Mouse (Mus musculus) forebrain, embryonic 14.5 days (tissue): ENCODE results near the gene Chst8. TPM values are rescaled to one million over a fixed set of nuclear protein-coding genes. Genes with fewer than 3 reads are reported as not detected.
A peak's percentile ranks its signal among the peaks of the same experiment; 100 is the strongest.

ENCODE experiments used
- ATAC-seq: fragments of 200-750 bp; cut with Nextera tagmentation; 2 replicates; pipeline ENCODE4 v1.8.0; 2017; ENCODE audit warnings: mild to moderate bottlenecking, moderate library complexity
- DNase-seq: peaks from one replicate; pipeline ENCODE4 v3.0.0-alpha.2; 2015; ENCODE audit warnings: low spot score
- H3K27ac ChIP-seq: fragments of 300-500 bp; sonication (generic); 2 replicates; pipeline ENCODE4 v1.5.1; 2014; ENCODE audit warnings: low read depth, mild to moderate bottlenecking, control low read depth, low read length, moderate library complexity
- H3K27me3 ChIP-seq: fragments of 300-500 bp; sonication (generic); replicated peaks from 2 replicates; pipeline ENCODE4 v1.6.1; 2014; ENCODE audit warnings: low read length, control low read depth, mixed read lengths; ENCODE audit not compliant: control insufficient read depth, insufficient read depth
- H3K36me3 ChIP-seq: fragments of 300-500 bp; sonication (generic); 2 replicates; pipeline ENCODE4 v1.6.1; 2014; ENCODE audit warnings: low read length, control low read depth; ENCODE audit not compliant: control insufficient read depth, insufficient read depth
- H3K4me1 ChIP-seq: fragments of 300-500 bp; sonication (generic); 2 replicates; pipeline ENCODE4 v1.6.1; 2014; ENCODE audit warnings: antibody characterized with exemption, low read length, control low read depth; ENCODE audit not compliant: control insufficient read depth, insufficient read depth
- H3K4me2 ChIP-seq: fragments of 300-500 bp; sonication (generic); 2 replicates; pipeline ENCODE4 v1.6.1; 2014; ENCODE audit warnings: mild to moderate bottlenecking, control low read depth, low read length
- H3K4me3 ChIP-seq: fragments of 300-500 bp; sonication (generic); 2 replicates; pipeline ENCODE4 v1.5.1; 2014; ENCODE audit warnings: low read depth, low read length, control low read depth
- H3K9ac ChIP-seq: fragments of 300-500 bp; sonication (generic); 2 replicates; pipeline ENCODE4 v1.6.1; 2014; ENCODE audit warnings: mild to moderate bottlenecking, low read length, control low read depth, moderate library complexity
- H3K9me3 ChIP-seq: fragments of 300-500 bp; sonication (generic); replicated peaks from 2 replicates; pipeline ENCODE4 v1.6.1; 2016; ENCODE audit warnings: low read length, control low read depth, mixed read lengths; ENCODE audit not compliant: control insufficient read depth
- WGBS: fragments of 180-500 bp; shearing (Covaris S2); extraction: QIAGEN DNeasy Blood & Tissue Kit; methylation state at CpG from one replicate; pipeline ENCODE4 v1.1.7; 2014; 5-methylcytosine and 5-hydroxymethylcytosine counted together
- polyA plus RNA-seq: library from polyadenylated mRNA; unstranded; fragments of >200 nt; fragmentation: Nextera tagmentation; extraction: Ambion mirVana; gene quantifications from 2 replicates; pipeline ENCODE4 v1.2.1, GENCODE M21; 2014

Gene Chst8
- polyA plus RNA-seq, 1 experiment from 2014 or later, result 9.2 TPM

- peaks cover 10% of the 10 kb centered on the region for H3K4me1 ChIP-seq
- DNase-seq (peak; percentile 52), ATAC-seq (peak; percentile 52; the same call in 1 of the 2 replicates)
- H3K9me3 ChIP-seq, result no peaks in the 10 kb centered on the region
- no peak overlapping the region for H3K27ac ChIP-seq
- no peaks in the 10 kb centered on the region for H3K36me3 ChIP-seq
- no peak overlapping the region for H3K9ac ChIP-seq
- no peak overlapping the region for H3K4me2 ChIP-seq
- no peak overlapping the region for H3K4me3 ChIP-seq
- no peaks in the 10 kb centered on the region for H3K27me3 ChIP-seq
- WGBS, result 15% methylated on average over 6 of the region's 7 CpGs
Observed at GRCm38 (mm10) chr7:34685801-34686200, 126.7 kb downstream of the Chst8 start.

DNA sequence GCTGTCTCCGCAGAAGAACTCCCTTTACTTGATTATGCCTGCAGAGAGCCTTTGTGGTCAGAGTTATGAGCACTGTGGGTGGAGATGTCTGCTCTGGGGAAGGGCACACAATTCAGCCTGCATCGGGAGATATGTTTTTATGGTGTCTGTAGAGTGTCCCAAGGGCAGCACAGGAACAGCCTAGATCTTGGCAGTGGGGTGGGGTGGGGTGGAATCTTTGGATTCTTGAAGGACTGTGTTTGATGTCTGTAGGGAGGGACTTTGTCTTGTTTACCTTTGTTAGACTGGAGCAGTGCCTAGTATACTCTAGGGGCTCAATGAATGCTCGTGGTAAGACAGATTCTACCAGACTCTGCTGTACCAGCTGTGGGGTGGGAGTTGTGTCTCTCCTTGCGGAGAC is 127.3 kb downstream of the Chst8 start:
- WGBS, result 86% methylated on average over 4 of the region's 4 CpGs
- H3K27ac ChIP-seq, result no peak overlapping the region

DNA sequence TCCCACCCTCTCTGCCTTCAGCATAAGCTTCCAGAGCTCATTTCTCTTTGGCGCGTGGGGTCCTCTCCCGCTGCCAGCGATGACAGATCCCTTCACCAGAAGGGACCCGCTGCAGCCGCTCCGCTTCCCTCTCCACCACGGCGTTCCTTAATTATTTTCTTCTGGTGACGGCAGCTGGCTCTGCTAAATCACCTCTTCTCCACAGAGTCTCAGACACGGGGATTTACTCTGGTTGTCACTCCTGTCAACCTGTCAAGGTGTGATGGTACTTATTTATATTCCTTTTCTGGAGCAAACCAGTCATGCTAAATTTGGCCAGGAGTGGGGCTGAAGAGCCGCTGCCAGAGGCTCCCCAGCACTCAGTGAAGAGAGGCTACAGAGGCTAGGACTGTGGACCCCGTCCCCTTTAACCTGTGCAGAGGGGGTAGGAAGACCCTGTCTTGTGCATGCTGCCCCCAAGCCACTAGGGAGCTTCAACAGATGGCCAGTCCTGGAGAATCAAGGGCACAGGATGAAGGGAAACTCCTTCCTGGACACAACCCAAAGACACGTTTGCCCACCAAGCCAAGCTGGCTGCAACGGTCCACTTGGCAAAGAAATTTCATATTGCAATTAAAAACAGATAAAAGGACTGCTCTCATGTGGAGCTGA is 131.6 kb downstream of the Chst8 start:
- no peak overlapping the region for H3K9ac ChIP-seq
- H3K4me3 ChIP-seq, result no peak overlapping the region
- ATAC-seq (peak; percentile 69), DNase-seq (peak; percentile 67)
- H3K4me2 ChIP-seq, result no peak overlapping the region
- no peaks in the 10 kb centered on the region for H3K36me3 ChIP-seq
- 43% methylated on average over 15 of the region's 15 CpGs for WGBS
- peaks cover 2% of the 10 kb centered on the region for H3K27me3 ChIP-seq
- H3K4me1 ChIP-seq, result peaks cover 11% of the 10 kb centered on the region
- 0 out of 2 replicates have a peak overlapping the region, but pooled peaks have one; percentile 24 for H3K27ac ChIP-seq
- H3K9me3 ChIP-seq, result no peaks in the 10 kb centered on the region

More for the DNA sequence above, 127.3 kb downstream of the Chst8 start:
- ATAC-seq, result no peak
- no peak for DNase-seq
- Histone ChIP-seq H3K4me1 (peaks cover 14% of the 10 kb centered on the region), H3K36me3 (no peaks in the 10 kb centered on the region), H3K9ac (no peak overlapping the region), H3K4me2 (no peak overlapping the region), H3K9me3 (no peaks in the 10 kb centered on the region), H3K4me3 (no peak overlapping the region), H3K27me3 (no peaks in the 10 kb centered on the region)

- Histone ChIP-seq H3K36me3 (no peaks in the 10 kb centered on the region), H3K4me1 (peaks cover 10% of the 10 kb centered on the region; the same call in 1 of the 2 replicates), H3K9ac (no peak overlapping the region), H3K4me2 (no peak overlapping the region), H3K9me3 (no peaks in the 10 kb centered on the region), H3K27ac (no peak overlapping the region), H3K4me3 (no peak overlapping the region), H3K27me3 (peaks cover 12% of the 10 kb centered on the region)
- no peak for DNase-seq
- whole genome bisulfite sequencing, result 52% methylated on average over 2 of the region's 2 CpGs
- no peak for ATAC-seq
Observed at GRCm38 (mm10) chr7:34679886-34680285, 132.6 kb downstream of the Chst8 start.

GRCm38 (mm10) chr7:34675831-34676514 is 136.5 kb downstream of the Chst8 start:
- Histone ChIP-seq H3K4me2 (peak overlapping the region; percentile 53), H3K27ac (no peak overlapping the region), H3K27me3 (peaks cover 30% of the 10 kb centered on the region), H3K9ac (peak overlapping the region; percentile 40; the same call in 1 of the 2 replicates), H3K4me1 (peaks cover 6% of the 10 kb centered on the region; the same call in 1 of the 2 replicates), H3K36me3 (no peaks in the 10 kb centered on the region), H3K4me3 (peak overlapping the region; percentile 30), H3K9me3 (no peaks in the 10 kb centered on the region)
- WGBS, result 3% methylated on average over 33 of the region's 33 CpGs
- peak; percentile 88 for DNase-seq
- ATAC-seq, result peak; percentile 60; the same call in 1 of the 2 replicates

DNA sequence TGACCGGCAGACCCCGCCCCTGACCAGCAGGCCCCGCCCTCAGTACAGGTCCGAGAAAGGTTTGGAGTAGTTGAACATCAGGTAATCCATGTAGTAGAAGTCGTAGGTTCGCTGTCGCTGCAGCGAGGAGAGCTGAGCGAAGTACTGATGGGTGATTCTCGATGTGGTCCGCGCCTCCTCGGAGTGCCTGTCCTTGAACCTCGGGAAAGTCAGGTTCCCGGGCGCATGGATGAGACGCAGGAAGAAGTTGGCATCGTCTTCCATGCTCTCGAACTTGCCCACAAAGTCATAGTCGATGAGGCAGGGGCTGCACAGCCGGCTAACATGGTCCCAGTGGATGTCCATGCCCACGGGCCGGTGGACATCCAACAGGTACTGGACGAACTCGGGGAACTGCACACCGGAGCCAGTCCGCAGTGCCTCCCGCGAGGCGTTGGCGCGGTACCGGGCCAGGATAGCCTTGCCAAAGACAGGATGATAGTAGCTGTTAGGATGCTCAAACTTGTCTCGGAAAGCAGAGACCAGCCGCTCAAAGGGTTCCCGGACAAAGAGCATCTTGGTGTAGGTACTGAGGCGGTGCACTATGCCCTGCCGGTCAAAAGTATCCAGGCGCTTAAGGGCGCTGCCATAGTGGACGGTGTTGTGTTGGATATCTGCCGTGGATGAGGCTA is 137.3 kb downstream of the Chst8 start:
- DNase-seq (no peak), ATAC-seq (no peak)
- peak overlapping the region; percentile 53 for H3K4me2 ChIP-seq
- H3K4me1 ChIP-seq, result no peaks in the 10 kb centered on the region
- H3K4me3 ChIP-seq, result peak overlapping the region; percentile 30
- H3K27ac ChIP-seq, result no peak overlapping the region
- peaks cover 30% of the 10 kb centered on the region for H3K27me3 ChIP-seq
- H3K9me3 ChIP-seq, result no peaks in the 10 kb centered on the region
- WGBS, result 14% methylated on average over 42 of the region's 42 CpGs
- no peaks in the 10 kb centered on the region for H3K36me3 ChIP-seq
- peak overlapping the region; percentile 40; the same call in 1 of the 2 replicates for H3K9ac ChIP-seq

DNA sequence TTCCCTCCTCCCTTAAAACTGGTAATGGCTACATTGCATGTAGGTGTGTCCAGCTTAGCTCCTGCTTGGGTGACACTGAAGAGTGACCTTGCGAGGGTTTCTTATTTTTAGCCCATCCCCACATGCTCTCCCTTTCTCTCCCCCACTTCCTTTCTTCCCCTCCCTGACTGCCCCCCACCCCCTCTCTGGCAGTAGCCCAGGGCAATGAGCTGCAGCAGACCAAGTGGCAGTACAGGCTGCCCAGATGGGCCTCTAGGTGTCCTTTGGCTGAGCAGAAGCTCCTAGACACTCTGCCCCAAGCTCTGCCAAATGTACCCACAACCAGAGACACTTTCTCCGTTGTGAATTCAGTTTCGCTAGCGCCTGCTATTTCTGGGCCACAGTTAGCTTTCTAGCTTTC is 139.6 kb downstream of the Chst8 start:
- Histone ChIP-seq H3K4me1 (no peaks in the 10 kb centered on the region), H3K4me2 (no peak overlapping the region), H3K9me3 (no peaks in the 10 kb centered on the region), H3K27ac (no peak overlapping the region), H3K4me3 (no peak overlapping the region), H3K9ac (no peak overlapping the region), H3K27me3 (peaks cover 30% of the 10 kb centered on the region), H3K36me3 (no peaks in the 10 kb centered on the region)
- DNase-seq (no peak), ATAC-seq (no peak)
- WGBS, result 86% methylated on average over 4 of the region's 4 CpGs

- H3K4me3 ChIP-seq, result no peak overlapping the region
- no peak overlapping the region for H3K9ac ChIP-seq
- WGBS, result 2% methylated on average over 6 of the region's 6 CpGs
- peak; percentile 95 for DNase-seq
- H3K27me3 ChIP-seq, result peaks cover 30% of the 10 kb centered on the region
- H3K4me2 ChIP-seq, result no peak overlapping the region
- H3K27ac ChIP-seq, result no peak overlapping the region
- H3K4me1 ChIP-seq, result no peaks in the 10 kb centered on the region
- peak; percentile 76 for ATAC-seq
- H3K9me3 ChIP-seq, result no peaks in the 10 kb centered on the region
- no peaks in the 10 kb centered on the region for H3K36me3 ChIP-seq
Observed at GRCm38 (mm10) chr7:34671911-34672310, 140.6 kb downstream of the Chst8 start.
